Mouse (Mus musculus) megakaryocyte, embryonic 14.5 days (primary cell): ENCODE measurements around the gene Crot.

Source experiments
- FLI1 ChIP-seq: IDR thresholded peaks from 2 replicates; pipeline ENCODE4 v1.6.1; 2012; ENCODE audit warnings: low read length, inconsistent platforms, mixed read lengths
- GATA1 ChIP-seq: IDR thresholded peaks from 3 replicates; pipeline ENCODE4 v1.6.1; 2012; ENCODE audit warnings: mixed read lengths, low read length, inconsistent platforms, borderline replicate concordance

DNA sequence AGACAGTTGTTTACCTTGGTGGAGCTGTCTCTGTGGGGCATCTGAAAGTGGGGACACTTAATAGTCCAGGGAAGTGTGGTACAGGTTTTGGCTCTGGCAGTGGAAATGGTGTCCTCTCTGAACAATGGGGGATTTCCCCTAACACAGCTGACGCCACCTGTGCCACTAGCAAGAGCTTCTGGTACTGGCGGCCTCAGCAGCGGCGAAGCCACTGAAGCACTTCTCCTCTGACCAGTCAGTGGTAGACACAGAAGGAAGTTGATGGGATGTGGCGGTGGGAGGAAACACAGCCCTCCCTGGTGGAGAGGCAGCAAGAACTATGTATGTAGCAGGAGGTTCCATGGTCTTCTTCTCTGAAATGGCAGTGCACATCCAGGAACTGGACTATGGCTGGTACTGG, 32.6 kb downstream of the Crot start:
- TF ChIP-seq FLI1 (no peak), GATA1 (no peak)
